Comparison of ENCODE assay signal across 12 mouse cellular contexts in genomic region chr19:24553291-24554075, GRCm38 (mm10). TPM values are rescaled to one million over a fixed set of nuclear protein-coding genes. Genes with fewer than 3 reads are reported as not detected.
DNase-seq lines count a peak whose midpoint lies in the region; ATAC-seq and TF ChIP-seq lines count a peak whose summit lies in the region.
"Had no signal": no experiment of that assay in that cellular context is flagged by ENCODE, and none has a peak within 500 bp of the region (broad histone marks: within the 10 kb centered on the region; RNA-seq: fewer than 3 reads in every experiment).

No protein-coding gene starts in this region.

- no peak overlapping the region for H3K4me3 ChIP-seq in kidney, embryonic 14.5 days (ENCODE audit: low read length)
- H3K4me3 ChIP-seq in intestine, postnatal 0 days (ENCODE audit: low read depth, low read length), result peak overlapping the region; percentile 80; the same call in 1 of the 2 replicates
- H3K4me3 ChIP-seq: limb, embryonic 12.5 days; myocyte had no signal

- TF ChIP-seq CTCF in intestine, postnatal 0 days (IDR thresholded peaks at IDR 0.05; ENCODE audit: low read depth), result peak; percentile 14; the same call in 1 of the 2 replicates

- 0 out of 2 replicates have a peak, but pooled peaks cover 13% of the 10 kb centered on the region for H3K4me1 ChIP-seq in kidney, embryonic 14.5 days (ENCODE audit: control insufficient read depth, insufficient read depth, low read length)
- peaks cover 5% of the 10 kb centered on the region; the same call in 1 of the 2 replicates for H3K4me1 ChIP-seq in intestine, postnatal 0 days (replicated peaks; ENCODE audit: control insufficient read depth, insufficient read depth, low read length)

- no peak for ATAC-seq in kidney, embryonic 14.5 days (ENCODE audit: low FRiP score, low TSS enrichment)
- ATAC-seq in intestine, postnatal 0 days, result peak; percentile 18
- ATAC-seq in CD4-positive, CD25-positive, alpha-beta regulatory T cell, adult 4 months, result no peak

- no peak overlapping the region for H3K27ac ChIP-seq in kidney, embryonic 14.5 days (ENCODE audit: low read depth, low read length)
- H3K27ac ChIP-seq in intestine, postnatal 0 days (ENCODE audit: low read depth, low read length), result peak overlapping the region; percentile 95
- H3K27ac ChIP-seq: limb, embryonic 12.5 days had no signal

- DNase-seq in embryo, embryonic 10.5 days (ENCODE audit: low spot score), result peak; percentile 27
- DNase-seq in embryo, embryonic 11 days, result no peak
- DNase-seq in kidney, adult 9 months, result peak; percentile 20
- DNase-seq in lung, postnatal 25 days (ENCODE audit: low spot score), result peak; percentile 59
- no peak for DNase-seq in left cerebral cortex, adult 11 months (ENCODE audit: low spot score)
- DNase-seq: kidney, postnatal 25 days; right cerebral cortex, postnatal 25 days had no signal

- H3K9ac ChIP-seq in kidney, embryonic 14.5 days (ENCODE audit: low read depth, low read length), result no peak overlapping the region
- no peak overlapping the region for H3K9ac ChIP-seq in intestine, postnatal 0 days (ENCODE audit: low read depth, low read length)
- H3K9ac ChIP-seq: limb, embryonic 12.5 days had no signal

- 69% methylated on average over 12 of the region's 12 CpGs for WGBS in kidney, embryonic 14.5 days
- WGBS in intestine, postnatal 0 days, result 43% methylated on average over 12 of the region's 12 CpGs

- H3K27me3 ChIP-seq in kidney, embryonic 14.5 days (ENCODE audit: control insufficient read depth, insufficient read depth, low read length), result no peaks in the 10 kb centered on the region; the same call in none of the 2 replicates
- 0 out of 2 replicates have a peak, but pooled peaks cover 6% of the 10 kb centered on the region for H3K27me3 ChIP-seq in intestine, postnatal 0 days (replicated peaks; ENCODE audit: control insufficient read depth, insufficient read depth, low read length)

- H3K9me3 ChIP-seq in kidney, embryonic 14.5 days (ENCODE audit: control insufficient read depth, low read length), result no peaks in the 10 kb centered on the region
- H3K9me3 ChIP-seq in intestine, postnatal 0 days (ENCODE audit: control insufficient read depth), result no peaks in the 10 kb centered on the region

- no peaks in the 10 kb centered on the region for H3K36me3 ChIP-seq in kidney, embryonic 14.5 days (ENCODE audit: control insufficient read depth, insufficient read depth, low read length)
- H3K36me3 ChIP-seq in intestine, postnatal 0 days (ENCODE audit: control insufficient read depth, insufficient read depth), result no peaks in the 10 kb centered on the region
- H3K36me3 ChIP-seq: limb, embryonic 12.5 days had no signal

- no peak overlapping the region for H3K4me2 ChIP-seq in kidney, embryonic 14.5 days (replicated peaks; ENCODE audit: low read depth, low read length)
- H3K4me2 ChIP-seq in intestine, postnatal 0 days (replicated peaks; ENCODE audit: low read depth), result peak overlapping the region; percentile 86
- H3K4me2 ChIP-seq: limb, embryonic 12.5 days had no signal

RNA-seq across cellular contexts. Expression of gene Pip5k1b, which starts 2.2 kb away (rescaled TPM):
- polyA plus RNA-seq in kidney, embryonic 14.5 days (2014; fragmentation: Nextera tagmentation; extraction: Ambion mirVana), result 3.1 and 3.3 TPM in 2 replicates
- polyA plus RNA-seq in intestine, postnatal 0 days (2015; fragmentation: Nextera tagmentation; extraction: Ambion mirVana), result 29.4 and 31.5 TPM in 2 replicates
- polyA plus RNA-seq in CD4-positive, CD25-positive, alpha-beta regulatory T cell, adult 4 months (2017; shearing (Covaris generic)), result 1 to 10 TPM; 7.0 to 8.1 TPM

Comparison
In these comparisons a context has a peak if more than half of its experiments do, and no peak if none do; other contexts are left out.
1. DNase-seq: peak in embryo, embryonic 10.5 days (single experiment), kidney, adult 9 months (single experiment) and lung, postnatal 25 days (single experiment); none in embryo, embryonic 11 days (single experiment) and left cerebral cortex, adult 11 months (single experiment).